In the genomic region with DNA sequence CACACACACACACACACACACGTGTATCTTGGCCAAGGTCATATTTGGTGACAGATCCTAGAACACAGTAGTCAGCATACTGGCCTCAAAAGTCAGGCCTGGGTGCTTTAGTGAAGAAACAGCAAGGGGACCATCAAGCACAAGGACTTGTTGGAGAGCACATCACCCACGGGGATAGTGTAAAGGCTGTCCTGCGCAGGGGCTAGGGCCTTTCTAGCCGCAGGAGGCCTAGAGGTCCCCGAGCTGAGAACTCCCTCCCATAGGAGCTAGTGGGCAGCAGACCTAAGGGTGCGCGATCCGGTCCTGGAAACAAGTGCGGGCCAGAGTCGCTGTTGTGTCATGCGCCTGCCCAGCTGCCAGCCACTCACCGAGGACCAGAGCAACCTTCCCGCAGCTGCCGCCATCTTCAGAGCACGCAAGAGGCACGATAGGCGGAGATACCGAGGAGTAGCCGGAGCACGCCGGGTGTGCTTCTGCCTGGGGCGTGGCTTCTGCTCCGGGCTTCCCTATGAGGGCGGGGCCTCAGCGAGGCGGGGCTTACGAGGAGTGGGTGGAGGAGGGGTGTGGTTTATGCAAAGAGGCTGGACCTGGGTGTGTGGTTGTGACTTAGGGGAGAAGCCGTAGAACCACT, we compare ENCODE assay signal across 8 mouse cellular contexts. TPM values are rescaled to one million over a fixed set of nuclear protein-coding genes. Genes with fewer than 3 reads are reported as not detected.
DNase-seq lines count a peak whose midpoint lies in the region; ATAC-seq lines count a peak whose summit lies in the region.

Prdx3 (minus strand) TSS at position 493 of the 631 bp plus-strand sequence.

- peaks cover 16% of the 10 kb centered on the region for H3K4me1 ChIP-seq in hindbrain, embryonic 13.5 days (replicated peaks)

- H3K9ac ChIP-seq in hindbrain, embryonic 13.5 days, result peak within 1 kb of the TSS; percentile 74

- peaks cover 4% of the 10 kb centered on the region for H3K36me3 ChIP-seq in hindbrain, embryonic 13.5 days

- H3K27ac ChIP-seq in hindbrain, embryonic 13.5 days, result peak within 1 kb of the TSS; percentile 81

- no peaks in the 10 kb centered on the region for H3K27me3 ChIP-seq in hindbrain, embryonic 13.5 days

- peak; percentile 99 for DNase-seq in NIH3T3 (ENCODE audit: low read depth)
- peak; percentile 96 to 98 for DNase-seq in cerebellum, postnatal 10 days
- DNase-seq in frontal cortex, postnatal 14 days (ENCODE audit: low spot score in 2 of 2), result peak; percentile 91 to 92
- peak; percentile 75 to 77 for DNase-seq in layer of hippocampus, postnatal 25 days (ENCODE audit: extremely low spot score in 1 of 2, low spot score in 1 of 2)
- DNase-seq in lung, postnatal 25 days (ENCODE audit: low spot score), result peak; percentile 98
- peak; percentile 94 for DNase-seq in retina, embryonic 14.5 days (ENCODE audit: low spot score)
- DNase-seq in thymus, postnatal 4 days, result peak; percentile 98

- WGBS in hindbrain, embryonic 13.5 days, result under 1% methylated on average over 28 of the region's 28 CpGs

- H3K4me2 ChIP-seq in hindbrain, embryonic 13.5 days, result peak within 1 kb of the TSS; percentile 69

- no peaks in the 10 kb centered on the region for H3K9me3 ChIP-seq in hindbrain, embryonic 13.5 days

- H3K4me3 ChIP-seq in hindbrain, embryonic 13.5 days, result peak within 1 kb of the TSS; percentile 56

- ATAC-seq in hindbrain, embryonic 13.5 days (ENCODE audit: low FRiP score), result peak; percentile 98

RNA-seq across cellular contexts. Expression of gene Prdx3, which starts in this region (rescaled TPM):
- polyA plus RNA-seq in hindbrain, embryonic 13.5 days (2015; fragmentation: Nextera tagmentation; extraction: Ambion mirVana), result 93.8 and 99.6 TPM in 2 replicates
- 10 to 100 TPM; 75.3 to 81.8 TPM for total RNA-seq in layer of hippocampus, postnatal 25 days (2021)

Comparison
In these comparisons a context has a peak if more than half of its experiments do, and no peak if none do; other contexts are left out.
1. Peak in every context shown above with its lines: DNase-seq, ATAC-seq, H3K4me3 ChIP-seq and H3K27ac ChIP-seq.